Mouse (Mus musculus) spleen, adult 2 months (tissue): ENCODE data around the gene Mapk12.

Source experiments
- CTCF ChIP-seq: fragments of 200-500 bp; IDR thresholded peaks from 2 replicates; pipeline ENCODE4 v1.5.1; 2011; ENCODE audit warnings: mild to moderate bottlenecking, inconsistent platforms; ENCODE audit not compliant: insufficient read depth, insufficient read length, insufficient replicate concordance; ENCODE audit errors: extremely low read depth
- POLR2A ChIP-seq: fragments of 200-500 bp; IDR thresholded peaks from 2 replicates; pipeline ENCODE4 v1.6.1; 2011; ENCODE audit warnings: low read depth, low read length, inconsistent platforms

DNA sequence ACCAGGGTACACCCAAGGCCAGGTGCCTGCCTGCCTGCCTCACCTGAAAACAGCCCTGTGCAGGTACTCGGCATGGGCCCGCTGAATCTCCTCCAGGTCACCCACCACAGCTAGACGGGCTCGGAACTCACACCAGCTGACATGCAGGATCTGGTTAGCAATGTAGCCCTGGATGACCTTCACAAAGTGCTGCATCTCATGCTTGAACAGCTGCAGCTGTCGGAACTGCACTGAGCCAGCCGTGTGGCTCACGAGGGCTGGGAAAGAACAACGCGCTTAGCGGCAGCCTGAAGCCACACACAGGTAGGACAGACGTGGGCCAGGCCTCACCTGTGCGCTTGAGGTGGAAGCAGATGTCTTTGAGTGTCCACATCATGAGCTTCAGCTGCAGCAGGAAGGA is 39.7 kb downstream of the Mapk12 start:
- TF ChIP-seq CTCF (no peak), POLR2A (no peak)
